Mouse (Mus musculus): ENCODE measurements around the gene Pcnx3.
"Not testable (repeated sequence)": the region's sequence is repeated elsewhere in the genome, so short reads cannot be mapped to it uniquely, and the experiment has no call there.

Gene Pcnx3

DNA sequence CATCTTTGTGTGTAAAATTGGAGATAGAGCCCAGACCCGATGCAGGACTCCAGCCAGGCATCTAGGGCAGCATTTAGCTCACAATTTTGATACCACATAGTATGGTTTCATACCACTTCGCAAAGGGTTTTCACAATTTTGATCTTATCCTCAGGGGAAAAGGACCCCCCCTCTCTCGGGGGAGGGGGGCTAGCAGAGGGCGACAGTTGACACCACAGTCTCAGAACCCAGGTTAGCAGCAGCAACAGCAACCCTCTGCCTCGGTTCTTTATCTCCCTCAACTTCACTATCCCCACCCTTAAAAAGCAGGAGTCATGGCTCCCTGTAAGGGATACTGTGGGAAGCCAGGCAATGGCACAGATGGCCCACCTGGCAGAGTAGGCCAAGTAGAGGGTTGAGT is 24.5 kb upstream of the Pcnx3 start:
- DNase-seq (ENCODE audit: low spot score in 2 of 2), result no peak

DNA sequence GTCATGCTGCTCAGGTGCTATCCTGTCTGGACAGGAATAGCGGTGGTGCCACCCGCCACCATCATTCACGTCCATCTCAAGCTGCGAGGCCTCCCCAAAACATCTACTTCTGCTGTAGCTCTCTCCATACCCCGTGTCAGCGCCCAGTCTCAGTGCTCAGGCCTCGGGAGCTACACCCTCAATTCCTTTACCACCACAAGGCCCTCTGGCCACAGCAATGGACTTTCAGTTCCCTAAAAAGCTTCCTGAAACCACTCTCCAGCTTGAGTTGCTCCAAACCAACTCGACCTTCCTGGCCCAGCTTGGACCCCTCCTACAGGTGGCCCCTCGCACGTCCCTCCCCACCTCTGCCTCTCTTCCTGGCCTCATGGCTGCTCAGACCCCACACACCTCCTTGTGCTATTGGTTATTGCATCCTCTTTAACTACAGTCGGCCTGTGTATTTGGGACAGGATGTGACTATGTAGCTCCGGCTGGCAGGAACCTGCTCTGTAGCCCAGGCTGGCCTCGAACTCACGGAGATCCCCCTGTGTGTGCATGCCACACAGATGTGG is 23.3 kb upstream of the Pcnx3 start:
- DNase-seq (ENCODE audit: low spot score in 2 of 2), result no peak

DNA sequence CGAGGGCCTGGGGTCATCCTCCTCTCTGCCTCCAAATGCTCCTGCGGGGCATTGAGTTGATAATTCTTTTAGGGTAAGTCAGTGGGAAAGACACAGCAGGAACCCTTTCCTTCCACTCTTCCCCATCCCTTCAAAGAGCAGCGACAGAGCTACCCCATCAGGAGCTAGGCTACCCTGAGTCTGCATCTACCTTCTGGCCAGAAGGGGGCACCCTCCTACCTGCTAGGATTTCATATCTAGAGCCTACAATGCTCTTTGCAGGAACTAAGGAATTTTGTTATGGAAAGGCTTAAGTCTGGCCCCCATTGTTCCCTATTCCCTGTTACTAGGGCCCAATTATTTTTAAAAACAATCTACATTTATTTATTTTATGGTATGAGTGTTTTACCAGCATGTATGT is 22.5 kb upstream of the Pcnx3 start:
- DNase-seq (ENCODE audit: low spot score in 2 of 2), result peak in 1 of 2 experiments; percentile 69

DNA sequence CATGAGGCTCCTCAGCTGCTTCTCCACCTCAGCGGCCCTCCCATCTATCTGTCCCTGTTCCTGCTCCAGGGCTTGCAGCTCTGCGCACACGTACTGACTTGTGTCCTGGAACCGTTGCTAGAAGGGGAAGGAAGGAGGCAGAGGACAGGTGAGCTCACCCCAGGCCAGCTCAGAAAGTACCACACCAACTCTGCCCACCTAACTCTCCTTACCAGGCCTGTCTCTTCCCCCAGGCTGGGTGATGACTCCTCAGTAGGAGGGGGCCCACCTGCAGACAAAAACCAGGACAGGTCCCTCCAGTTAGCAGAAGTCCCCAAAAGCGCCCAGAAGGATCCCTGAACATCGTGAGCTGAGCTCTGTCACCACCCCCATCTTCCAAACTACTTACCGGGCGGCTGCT is 21.9 kb upstream of the Pcnx3 start:
- DNase-seq (ENCODE audit: low spot score in 2 of 2), result no peak

DNA sequence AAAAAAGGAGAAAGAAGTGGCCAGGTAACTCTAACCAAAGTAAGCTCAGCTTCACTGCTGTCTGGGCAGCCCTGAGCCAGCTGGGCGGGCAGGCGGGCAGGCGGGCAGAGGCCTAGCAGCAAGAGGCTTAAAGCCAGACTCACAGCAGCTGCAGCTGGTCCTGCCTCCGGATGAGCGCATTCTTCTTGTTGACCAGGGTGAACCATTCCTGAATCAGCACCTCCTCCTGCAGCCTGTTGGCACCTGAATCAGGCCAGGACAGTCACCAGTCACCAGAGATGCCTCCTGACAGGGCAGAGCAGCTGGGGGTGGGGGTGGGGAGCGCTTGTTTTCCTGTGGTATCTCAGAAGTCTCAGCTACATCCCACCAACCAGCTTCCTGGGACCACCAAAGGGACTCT is 21.4 kb upstream of the Pcnx3 start:
- no peak for DNase-seq (ENCODE audit: low spot score in 2 of 2)

DNA sequence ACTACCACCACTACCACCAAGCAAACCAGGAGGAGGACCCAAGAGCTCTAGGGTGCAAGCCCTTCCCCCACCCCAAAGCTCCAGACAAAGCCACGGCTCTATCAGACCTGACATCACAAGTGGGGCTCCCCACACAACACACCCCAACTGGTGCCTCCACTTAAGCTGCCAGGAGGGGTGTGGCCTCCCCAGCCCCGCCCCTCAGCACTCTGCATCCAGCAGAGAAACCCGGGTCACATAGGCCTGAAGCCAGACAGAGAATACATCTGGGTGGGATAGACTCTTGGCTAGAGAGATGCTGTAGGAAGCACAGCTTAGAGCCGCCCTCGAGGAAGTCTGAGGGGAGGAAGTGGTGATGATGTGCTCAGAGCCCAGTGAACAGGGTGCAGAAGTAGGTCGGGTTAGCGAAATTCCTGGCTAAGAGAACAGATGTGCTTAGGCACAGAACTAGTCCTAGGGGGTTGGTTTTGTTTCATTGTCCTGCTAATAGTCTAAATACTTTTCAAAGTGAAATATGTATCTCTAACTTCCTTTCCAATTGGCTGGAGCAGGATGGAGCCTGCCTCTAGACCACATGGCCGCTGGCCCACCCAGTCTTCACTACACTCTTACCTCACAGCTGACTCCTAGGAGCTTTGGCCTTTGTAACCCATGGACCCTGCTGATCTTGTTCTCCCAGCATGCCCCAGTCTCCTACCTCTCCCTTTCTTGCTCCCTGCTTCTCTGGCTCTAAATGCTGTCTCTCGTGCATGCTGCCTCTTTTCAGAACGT is 16.3 kb upstream of the Pcnx3 start:
- DNase-seq (ENCODE audit: low spot score in 2 of 2), result peak; percentile 45 to 51

DNA sequence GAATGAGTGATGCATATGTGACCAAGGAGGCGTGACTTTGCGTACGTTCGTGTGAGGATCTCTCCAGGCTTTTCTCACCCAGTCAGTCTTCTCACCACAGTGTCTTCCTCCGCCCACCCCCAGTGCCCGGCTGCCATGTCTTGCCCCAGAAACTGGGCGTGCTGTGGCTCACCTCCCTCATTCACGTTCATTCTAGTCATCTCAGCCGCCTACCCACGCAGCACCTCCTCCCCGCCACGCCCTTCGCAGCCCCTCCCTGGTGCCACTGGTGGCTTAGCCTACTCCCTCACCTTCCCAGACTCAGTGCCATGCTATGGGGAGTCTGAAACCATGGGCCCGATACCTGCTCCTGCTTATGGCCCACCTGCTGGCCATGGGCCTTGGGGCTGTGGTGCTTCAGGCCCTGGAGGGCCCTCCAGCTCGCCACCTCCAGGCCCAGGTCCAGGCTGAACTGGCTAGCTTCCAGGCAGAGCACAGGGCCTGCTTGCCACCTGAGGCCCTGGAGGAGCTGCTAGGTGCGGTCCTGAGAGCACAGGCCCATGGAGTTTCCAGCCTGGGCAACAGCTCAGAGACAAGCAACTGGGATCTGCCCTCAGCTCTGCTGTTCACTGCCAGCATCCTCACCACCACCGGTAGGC is 15.6 kb upstream of the Pcnx3 start, which contains the start of gene Kcnk7:
Kcnk7 (plus strand) TSS at position 205 of the 638 bp plus-strand sequence.
- peak in 1 of 2 experiments; percentile 27 for DNase-seq (ENCODE audit: low spot score in 2 of 2)

DNA sequence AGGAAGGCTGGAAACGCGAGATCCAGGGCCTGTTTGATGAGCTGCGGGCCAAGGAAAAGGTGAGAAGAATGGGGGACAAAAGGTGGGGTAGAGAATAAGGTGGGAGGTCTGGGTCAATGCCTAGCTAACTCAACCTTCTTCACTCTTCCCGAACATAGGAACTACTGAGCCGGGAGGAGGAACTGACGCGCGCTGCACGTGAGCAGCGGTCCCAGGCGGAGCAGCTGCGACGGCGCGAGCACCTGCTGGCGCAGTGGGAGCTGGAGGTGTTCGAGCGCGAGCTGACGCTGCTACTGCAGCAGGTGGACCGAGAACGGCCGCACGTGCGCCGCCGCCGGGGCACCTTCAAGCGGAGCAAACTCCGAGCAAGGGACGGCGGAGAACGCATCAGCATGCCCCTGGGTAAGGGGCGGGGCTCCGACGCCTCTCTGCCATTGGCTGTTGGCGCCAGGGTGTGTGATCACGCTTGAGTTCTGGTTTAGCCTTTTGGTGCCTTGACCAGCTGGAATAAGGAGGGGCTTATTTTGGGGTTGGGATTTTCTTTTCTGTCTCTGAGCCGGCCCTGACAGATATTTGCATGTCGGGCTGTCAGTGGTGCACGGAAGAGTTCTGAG is 7.2 kb upstream of the Pcnx3 start:
- DNase-seq (ENCODE audit: low spot score in 2 of 2), result no peak

DNA sequence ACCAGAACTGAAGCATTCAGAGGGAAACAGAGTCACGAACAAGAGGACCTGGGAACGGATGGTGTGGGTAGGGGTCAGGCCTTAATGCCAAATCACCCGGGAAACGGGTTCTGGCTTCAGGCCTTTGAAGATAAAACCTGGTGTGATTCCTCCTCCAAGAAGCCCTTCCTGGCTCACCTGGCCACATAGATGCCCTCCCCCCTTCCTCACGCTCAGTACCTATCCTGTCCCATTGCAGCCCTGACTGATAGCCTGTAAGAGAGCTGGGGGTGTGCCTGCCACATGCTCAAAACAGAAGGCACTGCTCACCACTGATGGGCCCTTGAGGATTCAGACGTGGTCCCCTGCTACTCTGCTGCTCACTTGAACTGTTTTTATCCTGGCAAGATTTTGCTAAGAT is 5.1 kb upstream of the Pcnx3 start:
- DNase-seq (ENCODE audit: low spot score in 2 of 2), result no peak

DNA sequence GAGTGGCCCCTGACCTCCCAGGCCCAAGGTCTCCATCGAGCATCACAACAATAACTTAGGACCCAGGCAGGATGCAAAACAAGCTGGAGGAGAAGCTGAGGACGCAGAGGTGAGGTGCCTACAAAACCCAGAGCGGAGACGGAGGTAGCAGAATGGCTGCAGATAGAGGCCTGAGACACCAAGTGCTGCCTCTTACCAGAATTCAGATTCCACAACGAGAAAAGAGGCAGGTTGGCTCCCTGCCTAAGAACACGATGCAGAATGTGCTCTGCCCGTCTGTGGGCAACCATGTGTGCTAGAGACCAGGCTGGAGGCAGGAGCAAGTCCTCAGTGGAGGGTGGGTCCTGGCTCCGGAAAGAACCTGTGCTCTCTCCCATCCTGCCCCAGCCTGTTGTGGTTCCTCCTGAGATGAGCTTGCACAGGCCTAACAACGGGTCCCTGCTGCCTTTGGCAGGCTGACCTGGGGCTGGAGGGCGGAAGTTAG is 4.2 kb upstream of the Pcnx3 start:
- no peak for DNase-seq (ENCODE audit: low spot score in 2 of 2)

DNA sequence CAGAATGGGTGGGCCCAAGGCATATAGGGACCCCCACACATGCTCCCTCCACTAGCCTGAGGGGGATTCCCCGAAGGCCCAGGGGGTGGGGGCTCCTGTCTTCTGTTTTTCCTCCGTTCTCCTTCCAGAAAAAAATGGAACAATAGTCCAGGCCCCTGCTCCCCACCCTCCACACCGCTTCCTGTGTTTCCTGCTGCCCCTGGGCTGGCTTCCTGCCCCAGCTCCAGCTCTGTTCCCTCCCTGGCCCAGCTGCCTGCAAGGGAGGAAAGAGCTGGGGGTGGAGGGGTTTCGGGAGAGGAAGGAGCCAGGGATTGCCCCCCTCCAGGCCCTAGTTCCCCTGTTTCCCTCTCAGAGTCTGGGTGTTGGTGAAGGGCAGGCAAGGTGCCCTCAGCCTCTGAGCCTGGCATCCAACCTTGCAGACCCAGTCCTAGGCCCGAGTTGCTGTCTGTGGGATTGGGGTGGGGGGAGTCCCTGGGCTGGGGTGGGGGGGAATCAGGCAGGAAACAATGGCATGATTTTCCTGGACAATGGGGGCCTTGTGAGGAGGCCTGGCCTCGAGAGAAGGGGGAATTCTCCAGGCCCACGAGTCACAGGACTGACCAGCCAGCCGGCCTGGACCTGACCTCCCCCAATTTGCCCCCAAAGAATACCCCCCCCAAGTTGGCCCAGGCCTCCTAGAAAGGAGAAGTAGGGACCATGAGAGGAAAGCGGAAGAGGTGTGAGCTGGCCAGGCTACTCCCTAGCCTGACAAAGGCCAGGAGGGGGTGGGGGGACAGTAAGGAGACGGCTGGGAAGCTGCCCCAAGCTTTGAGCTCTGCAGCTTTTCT is 3.6 kb upstream of the Pcnx3 start:
- DNase-seq (ENCODE audit: low spot score in 2 of 2), result no peak

DNA sequence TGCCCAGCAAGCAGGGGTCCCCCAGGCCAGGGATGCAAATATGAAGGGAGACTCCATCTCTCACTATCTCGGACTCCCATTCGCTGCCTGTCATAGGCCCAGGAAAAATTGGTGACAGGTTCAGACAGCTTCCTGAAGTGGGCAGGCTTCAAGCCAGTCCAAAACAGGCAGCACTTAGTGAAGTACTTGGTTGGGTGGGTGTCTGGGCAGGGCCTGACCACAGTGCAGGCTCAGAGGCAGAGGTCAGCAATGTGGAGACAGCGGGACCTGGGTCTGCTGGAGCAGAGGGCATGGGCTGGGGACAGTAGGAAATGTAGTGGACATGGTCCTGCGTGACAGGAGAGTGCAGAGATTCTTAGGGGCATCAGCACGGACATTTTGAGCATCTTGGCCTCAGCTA is 2.9 kb upstream of the Pcnx3 start:
- no peak for DNase-seq (ENCODE audit: low spot score in 2 of 2)

DNA sequence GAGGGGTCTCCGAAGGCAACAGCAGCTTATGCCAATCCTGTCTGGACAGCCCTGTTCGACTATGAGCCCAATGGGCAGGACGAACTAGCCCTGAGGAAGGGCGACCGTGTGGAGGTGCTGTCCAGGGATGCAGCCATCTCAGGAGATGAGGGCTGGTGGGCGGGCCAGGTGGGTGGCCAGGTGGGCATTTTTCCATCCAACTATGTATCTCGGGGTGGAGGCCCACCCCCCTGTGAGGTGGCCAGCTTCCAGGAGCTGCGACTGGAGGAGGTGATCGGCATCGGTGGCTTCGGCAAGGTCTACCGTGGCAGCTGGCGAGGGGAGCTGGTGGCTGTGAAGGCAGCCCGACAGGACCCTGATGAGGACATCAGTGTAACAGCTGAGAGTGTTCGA is 1.6 kb upstream of the Pcnx3 start:
- no peak for DNase-seq (ENCODE audit: low spot score in 2 of 2)

DNA sequence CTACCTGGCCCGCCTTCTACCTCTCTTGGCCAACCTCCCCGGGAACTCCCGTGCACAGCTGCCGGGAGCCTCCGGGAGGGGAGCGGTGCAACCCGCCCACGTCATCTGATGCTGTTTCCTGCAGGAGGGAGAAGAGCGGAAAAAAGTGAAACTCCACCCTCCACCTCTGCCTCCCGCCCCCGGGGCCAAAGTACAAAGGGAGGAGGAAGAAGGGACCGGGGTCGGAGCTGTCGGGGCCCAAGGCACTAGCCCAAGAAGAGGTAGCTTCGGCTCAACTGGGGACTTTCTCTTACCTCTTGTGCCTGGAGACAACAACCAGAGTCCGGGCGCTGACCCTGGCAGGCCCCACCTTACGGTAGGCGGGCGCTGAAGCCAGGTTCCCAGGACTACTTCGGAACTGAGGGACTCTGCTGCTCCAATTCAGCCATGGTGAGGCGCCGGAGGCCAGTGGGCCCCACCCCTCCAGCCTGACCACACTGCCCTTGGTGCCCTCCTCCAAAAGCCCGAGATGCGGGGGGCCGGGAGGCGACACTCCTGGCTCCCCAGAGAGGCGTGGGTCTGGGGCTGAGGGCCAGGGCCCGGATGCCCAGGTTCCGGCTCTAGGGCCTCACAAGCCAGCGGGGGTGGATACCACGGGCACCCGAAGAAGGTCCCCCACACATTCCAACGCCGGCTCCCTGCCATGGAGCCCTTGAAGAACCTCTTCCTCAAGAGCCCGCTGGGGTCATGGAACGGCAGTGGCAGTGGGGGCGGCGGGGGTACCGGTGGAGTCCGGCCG is 1.0 kb upstream of the Pcnx3 start:
- DNase-seq (ENCODE audit: low spot score in 2 of 2), result peak; percentile 86 to 91

DNA sequence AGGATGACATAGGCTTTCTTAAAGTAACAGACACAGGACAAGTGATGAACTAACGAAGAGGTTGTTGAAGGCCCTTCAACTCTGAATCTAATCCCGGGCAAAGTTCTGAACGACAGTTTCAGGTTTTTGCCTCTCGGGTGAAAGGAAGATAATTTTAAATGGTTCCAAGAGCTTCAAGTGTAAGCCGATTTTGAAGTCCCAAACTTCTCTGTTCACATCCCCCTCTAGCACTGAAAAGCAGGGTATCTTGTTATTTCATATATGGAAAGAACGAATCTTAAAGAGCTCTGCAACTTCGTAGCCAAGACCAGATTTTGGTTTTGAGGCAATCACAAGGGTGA is 350 bp upstream of the Pcnx3 start:
- no peak for DNase-seq (ENCODE audit: low spot score in 2 of 2)

DNA sequence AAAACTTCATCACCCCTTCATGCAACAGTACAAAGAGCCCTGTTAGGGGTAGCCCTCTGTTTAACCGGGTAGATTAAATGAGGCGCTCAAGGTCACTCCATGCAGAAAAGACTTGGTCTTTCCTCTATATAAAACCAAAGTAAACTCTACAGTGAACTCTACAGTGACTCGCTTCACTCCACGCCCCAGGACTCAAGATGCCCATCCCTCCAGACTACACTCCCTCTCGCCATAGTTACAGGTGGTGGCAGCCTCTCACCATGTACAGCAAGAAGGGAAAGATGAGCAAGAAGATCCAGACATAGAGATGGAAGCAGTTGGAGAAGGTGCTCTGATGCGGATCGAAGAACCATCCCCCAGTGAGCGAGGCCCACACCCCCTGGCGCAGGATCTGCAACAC is 970 bp downstream of the Pcnx3 start:
- DNase-seq (ENCODE audit: low spot score in 2 of 2), result no peak

DNA sequence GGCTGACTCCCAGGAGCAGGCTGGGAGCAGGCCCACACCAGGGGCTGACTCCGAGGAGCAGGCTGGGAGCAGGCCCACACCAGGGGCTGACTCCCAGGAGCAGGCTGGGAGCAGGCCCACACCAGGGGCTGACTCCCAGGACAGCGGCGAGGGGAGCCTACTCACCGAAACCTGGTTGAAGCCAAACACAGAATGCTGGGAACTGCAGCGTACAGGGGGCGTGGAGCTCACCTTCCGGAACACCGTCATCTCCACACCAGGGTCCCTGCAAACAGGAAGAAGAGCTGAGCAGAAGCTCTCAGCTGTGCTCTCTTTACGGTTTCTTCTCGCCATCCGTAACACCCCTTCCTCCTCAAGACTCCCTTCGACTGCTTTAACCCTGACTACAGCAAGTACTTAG is 1.8 kb downstream of the Pcnx3 start:
- not testable (repeated sequence) for DNase-seq (ENCODE audit: low spot score in 2 of 2)

DNA sequence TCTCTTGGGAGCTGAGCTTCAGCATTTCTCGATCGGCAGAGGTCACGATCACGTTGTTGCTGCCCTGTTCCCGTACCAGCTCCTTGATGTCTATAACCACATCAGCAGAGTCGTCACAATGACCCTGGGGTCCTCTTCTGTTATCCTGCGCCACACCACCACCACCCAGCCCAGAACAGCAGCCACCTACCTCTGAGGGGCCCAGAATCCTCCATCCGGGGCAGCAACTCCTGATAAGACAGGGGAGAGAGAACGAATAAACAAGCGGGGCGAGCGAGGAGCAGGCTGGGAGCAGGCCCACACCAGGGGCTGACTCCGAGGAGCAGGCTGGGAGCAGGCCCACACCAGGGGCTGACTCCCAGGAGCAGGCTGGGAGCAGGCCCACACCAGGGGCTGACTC is 2.3 kb downstream of the Pcnx3 start:
- DNase-seq (ENCODE audit: low spot score in 2 of 2), result no peak

DNA sequence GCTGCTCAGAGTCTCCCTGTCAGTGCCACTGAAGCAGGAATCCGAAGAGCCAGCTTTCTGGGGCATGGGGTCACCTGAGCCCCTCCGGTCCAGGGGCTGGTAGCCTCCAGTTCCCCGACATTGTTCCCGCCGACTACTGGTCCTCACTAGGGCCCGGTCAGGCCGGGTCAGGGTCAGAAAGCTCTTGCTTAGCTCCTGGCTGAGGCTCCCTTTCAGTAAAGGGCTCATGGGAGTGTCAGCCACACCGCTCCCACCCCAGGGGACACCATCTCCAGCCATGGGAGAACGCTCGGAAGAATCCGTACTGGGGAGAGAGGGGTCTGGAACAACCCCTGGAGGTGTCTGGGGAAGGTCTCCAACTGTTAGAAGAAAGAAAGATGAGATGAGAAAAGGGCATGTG is 2.8 kb downstream of the Pcnx3 start:
- no peak for DNase-seq (ENCODE audit: low spot score in 2 of 2)

DNA sequence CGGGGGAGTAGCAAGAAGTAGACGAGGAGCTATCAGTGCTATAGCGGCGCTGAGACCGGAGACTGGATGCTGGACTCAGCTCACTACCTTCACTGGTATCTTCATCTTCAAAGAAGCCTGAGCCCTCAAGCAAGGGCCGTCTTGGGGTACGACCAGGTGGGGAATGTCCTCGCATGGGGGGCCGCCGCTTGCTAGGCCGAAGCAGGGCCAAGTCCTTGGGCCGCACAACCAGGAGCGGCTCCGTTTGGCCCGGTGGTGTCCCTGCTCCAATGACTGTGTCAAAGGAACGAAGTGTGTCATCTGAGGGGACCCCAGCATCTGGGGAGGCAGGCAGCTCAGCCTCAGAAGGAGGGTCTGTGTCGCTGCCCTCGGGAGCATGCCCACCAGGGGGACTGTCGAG is 3.3 kb downstream of the Pcnx3 start:
- no peak for DNase-seq (ENCODE audit: low spot score in 2 of 2)

DNA sequence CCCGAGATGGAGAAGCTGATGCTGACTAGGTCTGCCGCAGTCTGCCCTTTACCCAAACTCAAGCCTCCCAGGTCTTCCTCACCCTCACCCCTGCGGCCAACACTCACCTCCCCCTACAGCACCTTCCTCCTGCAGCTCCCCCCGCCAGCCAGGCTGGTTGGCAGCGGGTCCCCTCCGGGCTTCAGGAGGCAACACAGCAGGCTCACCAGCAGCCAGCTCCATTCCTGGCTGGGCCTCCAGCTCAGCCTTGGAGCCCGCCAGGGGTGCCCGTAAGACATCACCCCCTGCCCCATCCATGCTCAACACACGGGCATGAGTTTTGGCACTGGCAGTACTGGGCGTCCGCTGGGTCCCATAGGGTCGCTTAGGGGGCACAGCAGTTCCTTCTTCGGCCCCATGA is 3.7 kb downstream of the Pcnx3 start:
- DNase-seq (ENCODE audit: low spot score in 2 of 2), result no peak
